Mouse (Mus musculus): ENCODE measurements at regions not wholly inside any gene's neighbourhood (a gene's known extent, or its start where the extent isn't known, plus 50 kb on each side); places are given as distances from the start of the nearest gene placed in this dataset.
"Not testable (repeated sequence)": the region's sequence is repeated elsewhere in the genome, so short reads cannot be mapped to it uniquely, and the experiment has no call there.

DNA sequence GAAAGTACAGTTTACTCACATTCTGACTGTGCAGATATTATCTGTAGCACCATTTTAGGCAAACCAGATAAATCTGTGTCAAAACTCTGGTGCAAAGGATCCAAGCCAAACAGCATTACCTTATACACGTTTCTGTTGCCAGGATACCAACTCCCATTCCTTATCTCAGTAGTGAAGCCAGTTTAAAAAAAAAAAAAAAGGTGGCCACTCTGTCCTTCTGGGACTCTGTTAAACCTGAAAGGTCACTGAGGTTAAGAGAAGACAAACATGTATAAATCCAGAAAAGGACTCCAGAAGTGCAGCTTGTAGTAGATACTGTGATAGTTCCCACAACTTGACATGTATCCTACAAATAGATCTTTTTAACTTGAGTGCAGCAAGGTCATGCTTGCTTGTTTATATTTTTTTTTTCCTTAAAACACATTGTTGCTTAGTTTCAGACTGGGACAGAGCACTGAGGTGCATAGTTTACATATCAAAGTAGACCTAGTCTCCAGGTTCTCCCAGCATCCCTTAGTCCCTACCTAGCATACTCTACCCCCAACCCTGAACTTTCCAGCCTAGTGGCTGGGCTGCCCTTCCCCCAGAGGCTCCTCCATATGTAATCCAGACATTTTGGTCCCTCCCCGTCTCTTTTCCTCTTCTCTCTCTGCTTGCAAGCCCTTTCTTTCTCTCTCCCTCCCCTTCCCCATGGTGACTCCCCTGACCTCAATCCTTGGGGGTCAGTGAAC lies 116.7 kb upstream of the Rhobtb1 start:
- no peak for DNase-seq
- intact Hi-C loops (cut with DNase I) = no loop called here

DNA sequence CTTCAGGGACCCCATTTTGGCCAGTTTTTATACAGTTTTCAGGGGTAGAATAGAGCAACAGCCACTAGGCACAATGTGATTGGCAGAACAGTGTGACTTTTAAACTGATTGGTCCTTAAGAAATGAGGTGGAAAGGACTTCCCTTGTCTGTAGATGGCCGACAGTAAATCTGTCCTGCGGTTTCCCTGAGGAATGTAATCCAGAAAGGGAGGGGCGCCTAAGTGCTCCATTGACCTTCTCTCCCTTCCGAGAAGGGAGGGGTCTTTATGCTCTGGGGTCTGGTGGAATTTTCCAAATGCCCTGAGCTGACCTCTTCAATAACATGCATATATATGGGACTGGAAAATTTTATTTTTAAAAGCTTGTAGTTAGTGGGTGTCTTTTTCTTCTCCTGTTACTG lies 115.7 kb upstream of the Rhobtb1 start:
- intact Hi-C loops (cut with DNase I); DNase-seq: not testable (repeated sequence)

DNA sequence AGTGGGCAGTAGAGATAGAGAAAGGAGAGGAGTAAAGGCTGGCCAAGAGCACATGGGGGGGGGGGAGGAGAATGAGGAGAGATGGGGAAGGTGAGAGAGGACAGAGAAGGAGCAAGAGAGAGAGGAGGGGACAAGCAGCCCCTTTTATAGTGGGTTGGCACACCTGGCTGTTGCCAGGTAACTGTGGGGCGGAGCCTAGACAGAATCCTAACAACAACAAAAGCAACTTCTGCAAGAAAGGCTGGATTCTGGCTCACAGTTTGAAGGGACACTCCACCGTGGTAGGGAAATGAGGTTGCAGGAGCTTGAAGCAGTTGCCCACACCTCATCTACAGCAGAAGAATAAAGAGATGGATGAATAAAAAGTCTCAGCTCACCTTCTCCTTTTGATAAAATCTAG lies 115.1 kb upstream of the Rhobtb1 start:
- DNase-seq = no peak
- intact Hi-C loops (cut with DNase I) = no loop called here

DNA sequence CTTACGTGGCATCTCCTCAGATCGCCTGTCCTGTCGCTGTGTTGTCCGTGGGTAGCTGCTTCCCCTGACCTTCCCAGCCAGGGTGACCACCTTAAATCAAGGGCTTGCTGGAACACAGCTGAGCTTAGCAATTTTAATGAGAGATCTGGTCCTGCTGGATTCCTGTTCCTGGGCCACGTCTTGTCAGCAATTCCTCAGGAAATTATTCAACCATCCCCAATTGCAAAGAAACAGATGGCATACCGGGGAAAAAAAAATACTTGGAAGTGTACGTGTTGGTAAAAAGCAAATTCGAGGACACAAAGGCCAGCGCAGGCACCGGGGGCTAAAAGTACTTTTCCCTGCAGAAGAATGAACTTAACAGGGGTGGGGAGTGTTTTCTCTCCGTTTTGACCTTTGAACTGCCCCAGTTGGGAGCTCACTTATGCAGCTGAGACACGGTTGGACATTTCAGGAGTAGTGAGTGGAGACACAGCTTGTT lies 107.0 kb upstream of the Rhobtb1 start:
- intact Hi-C loops (cut with DNase I) = no loop called here
- DNase-seq = peak; percentile 6

DNA sequence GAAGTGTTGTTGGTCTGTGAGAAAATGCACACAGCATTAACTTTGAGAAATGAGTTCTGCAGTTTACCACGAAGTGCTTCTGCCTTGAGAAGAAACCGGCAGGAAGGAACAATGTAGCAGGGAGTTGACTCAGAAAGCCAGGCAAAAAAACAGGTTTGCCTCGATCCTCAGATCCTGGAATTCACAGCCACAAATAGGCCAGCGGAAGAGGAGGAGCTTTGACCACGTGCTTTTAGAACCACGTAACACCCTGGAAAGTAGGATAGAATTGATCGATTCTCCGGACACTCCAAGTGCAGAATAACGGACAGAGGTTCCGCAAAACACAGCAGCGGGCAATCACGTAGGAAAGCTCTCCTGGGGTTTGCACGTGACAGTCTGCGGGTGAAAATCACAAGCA lies 106.0 kb upstream of the Rhobtb1 start:
- DNase-seq = no peak
- intact Hi-C loops (cut with DNase I) = no loop called here

DNA sequence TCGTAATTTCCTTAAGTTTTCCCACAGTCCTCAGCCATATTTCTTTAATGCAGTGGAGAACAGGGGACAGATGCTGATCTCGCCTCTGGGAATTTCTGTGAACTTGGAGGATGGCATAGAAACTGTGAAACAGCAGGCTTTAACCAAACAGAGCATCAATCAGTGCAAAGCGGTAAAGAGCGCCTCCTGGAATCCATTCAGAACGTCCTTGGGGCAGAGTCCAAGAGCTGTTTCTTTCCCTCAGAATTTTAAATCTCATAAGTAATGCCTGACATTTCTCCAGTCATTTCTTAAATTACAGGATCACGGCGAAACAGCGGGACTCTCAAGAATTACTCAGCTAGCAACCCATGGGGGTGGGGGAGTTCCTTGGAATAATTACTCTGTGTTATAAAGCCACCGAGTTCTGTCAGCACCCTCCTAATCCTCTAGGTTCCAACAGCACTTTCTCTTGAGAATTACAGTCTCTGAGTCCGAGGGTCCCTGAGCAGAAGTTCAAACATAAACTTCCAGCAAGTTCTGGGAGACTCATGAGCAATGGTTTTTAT lies 105.2 kb upstream of the Rhobtb1 start:
- intact Hi-C loops (cut with DNase I) = no loop called here
- no peak for DNase-seq

DNA sequence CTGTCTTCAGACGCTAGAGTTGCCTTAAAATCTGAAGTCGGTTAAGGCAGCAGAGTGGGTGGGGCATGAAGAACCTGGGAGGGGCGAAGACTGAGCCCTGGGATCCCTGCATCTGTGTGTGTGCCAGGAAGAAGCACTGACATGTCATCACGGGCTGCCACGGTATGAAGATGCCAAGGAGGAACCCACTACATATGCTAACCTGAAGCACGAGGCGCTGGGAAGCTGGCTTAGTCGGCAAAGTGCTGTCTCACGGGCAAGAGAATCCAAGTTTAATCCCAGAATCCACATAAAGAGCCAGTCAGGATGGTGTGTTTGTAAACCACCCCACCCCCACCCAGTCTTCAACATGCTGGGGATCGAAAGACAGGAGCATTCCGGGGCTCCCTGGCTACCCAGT lies 73.2 kb upstream of the Rhobtb1 start:
- intact Hi-C loops (cut with DNase I) = no loop called here
- DNase-seq = no peak

DNA sequence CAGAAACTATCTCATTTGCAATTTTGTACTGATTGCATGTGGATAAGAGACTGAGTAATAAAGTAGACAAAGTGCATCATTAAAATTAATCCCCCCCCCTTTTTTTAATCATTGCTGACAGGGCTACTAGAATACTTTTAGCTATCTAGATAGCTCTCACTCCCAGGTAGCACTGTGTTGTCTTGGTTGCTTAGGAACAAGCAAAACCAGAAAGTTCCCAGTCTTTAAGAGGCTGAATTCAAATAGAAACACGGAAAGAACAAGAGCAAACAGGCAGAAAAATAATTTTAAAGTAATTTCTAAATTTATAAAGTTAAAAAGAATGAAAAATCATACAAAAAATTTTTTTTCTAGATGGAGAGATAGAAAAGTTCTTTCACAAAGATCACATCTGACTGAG lies 65.0 kb upstream of the Rhobtb1 start:
- DNase-seq = no peak
- intact Hi-C loops (cut with DNase I) = loop anchor here (10.0 kb wide), 1 partner anchor 1069 kb away; no protein-coding TSS in a partner anchor

DNA sequence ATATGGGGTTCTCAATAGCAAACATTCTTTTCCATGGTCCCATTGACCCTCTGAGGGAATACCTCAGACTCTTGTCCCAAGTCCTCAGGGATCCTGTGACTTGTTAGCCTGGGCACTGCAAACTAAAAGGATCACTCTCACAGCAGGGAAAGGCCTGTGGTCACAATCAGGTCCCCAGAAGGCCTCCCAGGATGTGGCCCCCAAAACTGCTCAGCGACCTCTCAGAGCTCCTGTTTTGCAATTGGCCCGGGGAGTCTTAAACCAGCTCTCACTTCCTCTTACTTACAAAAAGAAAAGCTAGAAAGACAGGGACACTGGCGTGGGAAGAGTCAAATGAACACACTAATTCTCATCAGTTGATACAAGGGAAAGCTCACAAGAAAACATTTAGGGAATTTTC lies 59.4 kb upstream of the Rhobtb1 start:
- intact Hi-C loops (cut with DNase I) = no loop called here
- DNase-seq = no peak

DNA sequence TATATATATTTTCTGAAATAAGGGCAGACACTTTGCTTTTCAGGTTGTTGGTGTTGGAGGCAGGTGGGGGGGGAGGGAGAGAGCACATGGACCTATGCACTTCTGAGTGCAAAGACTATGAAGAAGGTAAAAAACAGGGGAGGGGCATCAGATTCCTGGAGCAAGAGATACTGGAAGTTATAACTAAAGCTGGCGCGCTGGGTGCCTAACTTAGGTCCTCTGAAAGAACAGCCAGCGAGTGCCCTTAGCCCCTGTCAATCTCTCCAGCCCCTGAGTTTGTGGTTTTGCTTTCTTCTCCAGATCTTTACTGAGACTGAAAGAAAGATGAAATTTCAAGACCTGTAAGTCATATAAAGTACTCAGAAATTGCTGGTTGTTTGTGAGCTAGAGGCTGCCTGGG lies 51.2 kb upstream of the Rhobtb1 start:
- DNase-seq = no peak
- intact Hi-C loops (cut with DNase I) = no loop called here

DNA sequence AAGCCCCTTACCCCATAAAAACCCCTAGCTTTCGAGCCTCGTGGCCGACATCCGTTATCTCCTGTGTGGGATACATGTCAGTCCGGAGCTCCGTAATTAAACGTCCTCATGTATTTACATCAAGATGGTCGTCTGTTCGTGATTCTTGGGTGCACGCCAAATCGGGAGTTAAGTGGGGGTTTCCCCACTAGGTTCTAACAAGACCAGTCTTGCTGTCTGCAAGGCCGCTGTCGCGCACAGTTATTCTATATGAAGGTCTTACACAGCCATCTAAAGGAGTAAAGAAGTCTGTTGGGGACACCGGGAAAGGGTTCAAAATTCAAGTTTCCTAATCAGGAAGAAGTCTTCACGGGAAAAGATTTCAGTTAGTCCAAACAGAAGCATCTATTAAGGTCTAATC lies 50.5 kb upstream of the Rhobtb1 start:
- intact Hi-C loops (cut with DNase I) = not testable (repeated sequence)
- DNase-seq = peak; percentile 8
